Mouse (Mus musculus) Patski (cell line): Measurements from ENCODE around the gene Git2. TPM values are rescaled to one million over a fixed set of nuclear protein-coding genes. Genes with fewer than 3 reads are reported as not detected.

ENCODE experiments used
- ATAC-seq: fragments of 100-300 bp; one replicate; pipeline ENCODE4 v1.8.0; 2021
- CTCF ChIA-PET: fragments of 350-600 bp; sonication (Branson Sonifier 250); formaldehyde crosslinking; loops from one replicate; lab custom pipeline; 2022; ENCODE audit warnings: inconsistent platforms; lab: Charles Lee
- POLR2A ChIA-PET: fragments of 350-600 bp; sonication (Branson Sonifier 250); formaldehyde crosslinking; loops from one replicate; lab custom pipeline; 2022; ENCODE audit warnings: antibody characterized with exemption, inconsistent platforms; lab: Charles Lee
- DNase-seq: peaks from one replicate; pipeline ENCODE4 v3.0.0-alpha.2; 2011; ENCODE audit warnings: low read depth, low spot score
- H3K27me3 ChIP-seq: fragments of 371-371 bp; one replicate; pipeline ENCODE4 v1.5.1; 2021
- CTCF ChIP-seq: fragments of 100-300 bp; IDR thresholded peaks from one replicate; pipeline ENCODE4 v1.5.1; 2021
- in situ Hi-C: fragments of 300-500 bp; cut with MboI; formaldehyde crosslinking; loops from 3 replicates; pipeline ENCODE4 v1.11.1; 2018; ENCODE audit warnings: low pct_unique_long_range_greater_than_20kb, mixed read lengths
- polyA plus RNA-seq: library from polyadenylated mRNA; unstranded; gene quantifications from one replicate; pipeline ENCODE4 v1.2.3, GENCODE M21; 2021

Gene Git2
- polyA plus RNA-seq, 1 experiment from 2014 or later: 53.6 TPM

DNA sequence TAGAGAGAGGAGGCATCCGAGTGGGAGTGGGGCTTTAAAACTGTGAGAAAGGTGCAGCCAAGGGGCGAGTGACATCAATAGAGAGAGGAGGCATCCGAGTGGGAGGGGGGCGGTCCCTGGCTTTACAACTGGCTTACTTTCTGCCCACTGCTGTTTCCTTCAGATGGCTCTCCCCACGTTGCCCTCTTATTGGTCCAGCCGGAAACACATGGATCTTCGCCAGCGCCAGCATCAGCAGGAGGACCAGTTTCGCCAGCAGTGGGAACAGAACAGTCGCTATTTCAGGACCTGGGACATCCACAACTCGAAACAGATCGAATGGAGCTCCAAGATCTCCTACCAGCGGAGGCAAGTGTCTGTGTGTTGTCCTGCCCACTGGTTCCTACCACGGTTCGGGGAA is 66.8 kb downstream of the Git2 start:
- no peak for DNase-seq
- ATAC-seq: no peak
- ChIA-PET CTCF (interaction anchor here (1.3 to 2.0 kb wide), 2 partner anchors 10 to 22 kb away, joined by 3 to 6 read pairs; no protein-coding TSS in a partner anchor), POLR2A (interaction anchor here (1.5 kb wide), 1 partner anchor 13 kb away, joined by 4 read pairs; no protein-coding TSS in a partner anchor)
- in situ Hi-C loops: no loop called here
- no peaks in the 10 kb centered on the region for H3K27me3 ChIP-seq
- no peak for TF ChIP-seq CTCF

DNA sequence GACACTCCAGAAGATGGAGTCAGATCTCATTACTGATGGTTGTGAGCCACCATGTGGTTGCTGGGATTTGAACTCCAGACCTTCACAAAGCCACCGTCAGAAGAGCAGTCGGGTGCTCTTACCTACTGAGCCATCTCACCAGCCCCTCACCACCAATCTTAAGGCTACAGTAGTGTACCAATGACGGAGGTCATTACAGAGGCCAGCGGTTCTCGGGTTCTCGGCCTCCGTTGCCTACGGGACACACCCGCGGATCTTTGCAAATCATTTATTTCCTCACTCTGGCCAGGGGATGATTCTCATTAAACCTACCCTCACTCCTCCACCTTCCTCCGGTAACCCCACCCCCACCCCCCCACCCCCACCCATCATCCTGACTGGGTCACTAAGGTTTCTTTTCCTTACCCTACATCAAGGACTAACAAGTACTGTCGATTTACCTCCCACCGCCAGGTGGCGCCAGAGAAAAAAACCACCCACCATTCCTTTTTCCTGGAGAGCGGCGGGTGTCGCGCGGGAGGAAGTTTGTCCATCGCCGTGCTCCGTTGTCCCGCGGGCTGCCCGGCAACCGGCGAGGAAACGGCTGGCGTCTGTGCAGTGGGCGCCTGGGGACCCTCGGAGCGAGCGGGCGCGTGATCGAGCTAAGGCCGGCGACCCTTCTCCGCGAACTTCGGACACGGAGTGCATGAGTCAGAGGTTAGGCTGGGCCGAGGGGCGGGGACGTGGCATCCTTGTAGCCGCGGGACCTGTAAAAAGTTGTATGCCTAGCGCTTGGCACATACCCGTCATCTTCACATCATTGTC is 67.8 kb downstream of the Git2 start, which contains the start of gene Tchp:
Gene Tchp, plus strand, starts transcription at position 496 of the 804 bp plus-strand sequence.
- TF ChIP-seq CTCF: no peak
- H3K27me3 ChIP-seq: no peaks in the 10 kb centered on the region
- CTCF ChIA-PET: no interaction called here

DNA sequence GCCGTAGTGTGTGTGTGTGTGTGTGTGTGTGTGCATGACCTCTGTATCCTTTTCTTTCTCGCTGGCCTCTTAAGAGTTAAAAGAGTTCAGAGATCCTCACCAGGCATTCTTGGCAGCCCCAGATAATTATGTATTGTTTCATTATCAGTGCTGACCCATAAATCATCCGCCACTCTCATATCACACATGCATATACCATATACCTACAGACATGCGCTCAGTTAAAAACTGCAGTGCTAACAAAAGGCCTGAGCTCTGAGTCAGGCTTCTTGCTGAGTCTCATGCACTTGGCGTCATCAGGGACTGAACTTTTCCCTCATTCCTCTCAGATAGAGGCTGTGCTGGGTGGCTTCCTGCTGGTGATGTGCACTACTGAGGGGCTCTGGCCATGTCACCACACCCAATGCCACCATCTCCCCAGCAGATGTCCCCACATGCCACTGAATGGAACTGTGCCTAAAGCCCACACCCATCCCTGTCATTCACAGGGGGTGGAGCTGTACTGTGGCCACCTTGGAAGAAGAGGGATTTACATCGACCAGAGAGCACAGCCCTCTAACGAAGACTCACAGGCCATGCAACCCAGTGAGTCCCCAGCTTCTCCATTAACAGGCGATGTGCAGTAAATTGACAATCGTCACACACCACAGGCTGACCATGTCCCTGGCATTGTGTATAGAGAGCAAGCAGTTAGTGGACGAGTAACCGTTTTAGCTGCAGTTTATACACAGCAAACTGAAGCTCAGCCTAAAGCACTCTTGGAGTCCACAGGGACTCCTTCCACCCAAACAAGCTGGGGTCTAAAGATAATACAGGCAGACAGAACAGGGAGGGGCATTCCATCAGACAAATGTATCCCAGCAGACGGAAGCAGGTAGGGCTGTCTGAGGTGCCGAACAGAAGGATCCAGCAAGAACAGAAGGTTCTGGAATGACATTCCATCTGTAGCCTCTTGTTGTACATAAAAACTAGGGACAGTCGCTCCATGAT is 72.6 kb downstream of the Git2 start:
- H3K27me3 ChIP-seq: no peaks in the 10 kb centered on the region
- CTCF ChIA-PET: interaction anchor here (0.9 to 1.6 kb wide), 4 partner anchors 16 to 200 kb away, joined by 3 to 4 read pairs (median 4); no protein-coding TSS in a partner anchor
- in situ Hi-C loops: no loop called here
- POLR2A ChIA-PET: interaction anchor here (0.9 kb wide), 1 partner anchor 38 kb away, joined by 4 read pairs; no protein-coding TSS in a partner anchor
- TF ChIP-seq CTCF: peak; percentile 71
- DNase-seq (no peak), ATAC-seq (no peak)

More for the DNA sequence above, 67.8 kb downstream of the Git2 start, which contains the start of gene Tchp:
- in situ Hi-C loops: no loop called here
- POLR2A ChIA-PET: interaction anchor here (0.8 to 1.5 kb wide), 2 partner anchors 14 to 642 kb away, joined by 3 to 4 read pairs; partner anchors contain the start of gene Cox6a1
- ATAC-seq (peak; percentile 68), DNase-seq (peak; percentile 68)

DNA sequence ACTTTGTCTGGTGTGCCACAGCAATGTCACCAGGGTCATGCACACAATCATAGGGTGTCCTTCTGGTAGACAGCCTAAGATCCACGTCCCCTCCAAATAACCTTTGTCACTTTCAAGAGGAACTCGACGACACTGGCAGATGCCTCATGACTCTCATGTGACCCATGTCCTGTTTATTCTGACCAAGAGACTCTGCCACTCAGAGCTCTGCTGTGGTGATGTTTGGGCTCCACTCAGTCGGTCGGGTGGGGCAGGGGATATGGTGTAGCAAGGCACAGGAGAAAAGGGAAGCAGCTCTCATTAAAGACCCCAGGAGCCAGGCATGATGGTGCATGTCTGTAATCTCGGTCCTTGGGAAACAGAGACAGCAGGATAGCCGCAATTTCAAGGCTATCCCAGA is 76.3 kb downstream of the Git2 start:
- TF ChIP-seq CTCF: no peak
- POLR2A ChIA-PET: interaction anchor here (0.7 kb wide), 1 partner anchor 13 kb away, joined by 3 read pairs; no protein-coding TSS in a partner anchor
- in situ Hi-C loops: loop anchor here (5.0 kb wide), 1 partner anchor 203 kb away; no protein-coding TSS in a partner anchor
- ATAC-seq (no peak), DNase-seq (no peak)
- CTCF ChIA-PET: no interaction called here
- H3K27me3 ChIP-seq: no peaks in the 10 kb centered on the region

DNA sequence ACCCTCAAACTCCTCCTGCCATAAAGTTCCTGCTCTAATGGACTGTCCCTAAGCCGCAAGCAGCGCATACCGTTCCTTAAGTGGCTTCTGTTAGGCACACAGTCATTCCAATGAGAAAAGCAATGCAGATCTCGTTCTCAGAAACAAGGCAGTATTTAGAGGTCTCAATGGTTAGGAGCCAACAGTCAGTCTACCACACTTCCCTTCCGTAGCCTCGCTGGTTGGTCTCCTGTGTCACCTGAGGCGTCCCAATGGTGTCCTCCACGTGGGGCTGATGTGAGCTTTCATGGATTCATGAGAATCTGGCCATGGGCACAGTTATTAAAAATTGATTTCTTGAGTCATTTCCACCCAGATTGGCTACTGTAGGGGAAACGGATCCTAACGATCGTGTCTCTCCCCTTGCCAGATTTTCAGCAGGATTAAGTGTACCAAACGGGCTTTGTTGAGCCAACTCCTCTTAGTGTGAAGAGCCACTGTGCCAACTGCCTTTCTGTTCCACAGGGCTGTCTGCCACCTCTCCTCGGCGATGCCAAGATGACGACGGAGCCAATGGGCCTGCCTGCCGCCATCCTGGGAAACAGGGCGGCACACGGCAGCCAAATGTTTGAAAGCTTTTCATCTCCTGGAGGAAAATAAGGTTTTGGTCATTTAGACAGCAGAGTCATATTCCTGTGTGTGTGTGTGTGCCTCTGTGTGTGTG is 77.1 kb downstream of the Git2 start:
- no peak for TF ChIP-seq CTCF
- in situ Hi-C loops: loop anchor here (5.0 kb wide), 1 partner anchor 204 kb away; no protein-coding TSS in a partner anchor
- no peak for ATAC-seq
- ChIA-PET POLR2A (interaction anchor here (0.7 kb wide), 1 partner anchor 492 kb away, joined by 4 read pairs; no protein-coding TSS in a partner anchor), CTCF (no interaction called here)
- no peak for DNase-seq
- H3K27me3 ChIP-seq: peaks cover 5% of the 10 kb centered on the region

DNA sequence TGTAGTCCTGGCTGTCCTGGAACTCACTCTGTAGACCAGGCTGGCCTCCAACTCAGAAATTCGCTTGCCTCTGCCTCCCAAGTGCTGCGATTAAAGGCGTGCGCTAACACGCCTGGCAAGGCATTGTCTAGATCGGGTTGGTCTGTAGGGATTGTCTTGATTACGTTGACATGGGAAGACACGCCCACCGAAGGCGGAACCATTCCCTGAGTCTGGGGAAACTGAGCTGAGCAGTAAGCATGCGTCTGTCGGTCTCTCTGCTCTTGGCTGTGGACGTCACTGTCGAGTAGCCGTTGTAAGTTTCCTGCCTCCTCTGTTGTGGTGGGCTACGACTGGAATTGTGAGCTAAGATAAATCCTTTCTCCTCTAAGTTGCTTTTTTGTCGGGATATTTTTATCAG is 78.4 kb downstream of the Git2 start:
- H3K27me3 ChIP-seq: peaks cover 5% of the 10 kb centered on the region
- DNase-seq (no peak), ATAC-seq (no peak)
- in situ Hi-C loops: loop anchor here (5.0 kb wide), 1 partner anchor 205 kb away; no protein-coding TSS in a partner anchor
- CTCF ChIA-PET: no interaction called here
- no peak for TF ChIP-seq CTCF
- POLR2A ChIA-PET: no interaction called here

DNA sequence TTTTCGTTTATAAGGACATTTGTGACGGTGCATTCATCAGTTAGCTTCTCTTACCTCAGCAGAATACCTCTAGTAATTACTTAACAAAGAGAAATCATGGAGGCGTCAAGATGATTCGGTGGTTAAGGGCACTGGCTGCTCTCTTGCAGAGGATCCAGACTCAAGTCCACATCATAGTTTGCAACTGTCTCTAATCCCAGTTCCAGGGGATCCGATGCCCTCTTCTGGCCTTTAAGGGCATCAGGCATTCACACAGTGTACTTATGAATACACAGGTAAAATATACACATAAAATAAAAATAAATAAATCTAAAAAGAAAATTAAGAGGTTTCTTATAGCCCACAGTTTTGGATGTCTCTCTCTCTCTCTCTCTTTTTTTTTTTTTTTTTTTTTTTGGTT is 79.5 kb downstream of the Git2 start:
- DNase-seq (no peak), ATAC-seq (no peak)
- TF ChIP-seq CTCF: peak; percentile 56
- ChIA-PET POLR2A (no interaction called here), CTCF (no interaction called here)
- in situ Hi-C loops: loop anchor here (5.0 kb wide), 1 partner anchor 207 kb away; no protein-coding TSS in a partner anchor
- H3K27me3 ChIP-seq: peaks cover 5% of the 10 kb centered on the region

DNA sequence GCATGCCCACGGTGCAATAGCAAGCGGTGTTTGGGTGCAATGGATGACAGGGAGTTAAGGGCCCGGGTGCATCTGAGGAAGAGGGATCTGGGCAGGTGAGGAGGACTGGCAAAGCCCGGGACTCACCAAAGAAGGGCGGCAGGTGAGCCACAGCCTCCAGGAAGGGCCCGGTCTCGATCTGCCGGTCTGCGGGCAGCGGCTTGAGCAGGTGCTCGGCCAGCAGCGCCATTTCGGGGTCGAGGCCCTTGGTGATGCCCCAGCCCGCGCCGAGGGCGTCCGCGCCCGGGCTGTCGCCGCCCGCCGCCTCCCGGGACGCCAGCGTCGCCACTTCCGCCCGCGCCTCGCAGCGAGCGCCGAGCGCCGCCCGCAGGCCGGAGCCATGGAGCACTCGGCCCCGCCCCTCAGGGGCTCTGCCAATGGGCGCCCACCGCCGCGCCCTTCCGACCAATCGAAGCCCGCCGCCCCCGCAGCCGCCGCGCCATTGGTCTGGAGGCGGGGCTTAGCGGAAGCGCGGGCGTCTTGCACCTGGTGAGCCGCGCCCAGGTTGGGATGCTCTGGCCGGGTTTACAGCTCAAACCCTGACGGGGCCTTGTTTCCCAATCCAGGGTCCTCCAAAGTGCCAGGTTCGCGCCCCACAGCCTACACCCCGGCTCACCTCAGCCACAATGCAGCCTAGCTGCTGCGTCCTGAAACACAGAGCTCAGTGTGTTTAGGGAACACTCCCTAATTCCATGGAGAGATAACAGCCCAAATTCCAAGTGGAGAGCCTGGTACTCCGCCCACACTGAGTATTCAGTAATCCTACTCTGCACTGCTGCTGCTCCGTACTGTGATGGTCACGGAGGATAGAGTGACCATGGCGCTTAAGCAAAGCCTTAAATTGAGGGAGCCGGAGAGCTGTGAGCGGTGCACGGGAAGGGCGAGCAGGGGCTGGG is 84.4 kb downstream of the Git2 start, which contains the start of gene Gltp:
Gene Gltp, minus strand, starts transcription at position 352 of the 935 bp plus-strand sequence.
- POLR2A ChIA-PET: interaction anchor here (0.6 to 1.4 kb wide), 3 partner anchors 21 to 274 kb away, joined by 3 to 4 read pairs (median 3); no protein-coding TSS in a partner anchor
- CTCF ChIA-PET: interaction anchor here (1.9 kb wide), 1 partner anchor 23 kb away, joined by 6 read pairs; no protein-coding TSS in a partner anchor
- TF ChIP-seq CTCF: no peak
- DNase-seq: peak; percentile 37
- ATAC-seq: peak; percentile 94
- in situ Hi-C loops: no loop called here
- peaks cover 5% of the 10 kb centered on the region for H3K27me3 ChIP-seq
